Comparison of ENCODE assay signal across 9 mouse cellular contexts in the genomic region with DNA sequence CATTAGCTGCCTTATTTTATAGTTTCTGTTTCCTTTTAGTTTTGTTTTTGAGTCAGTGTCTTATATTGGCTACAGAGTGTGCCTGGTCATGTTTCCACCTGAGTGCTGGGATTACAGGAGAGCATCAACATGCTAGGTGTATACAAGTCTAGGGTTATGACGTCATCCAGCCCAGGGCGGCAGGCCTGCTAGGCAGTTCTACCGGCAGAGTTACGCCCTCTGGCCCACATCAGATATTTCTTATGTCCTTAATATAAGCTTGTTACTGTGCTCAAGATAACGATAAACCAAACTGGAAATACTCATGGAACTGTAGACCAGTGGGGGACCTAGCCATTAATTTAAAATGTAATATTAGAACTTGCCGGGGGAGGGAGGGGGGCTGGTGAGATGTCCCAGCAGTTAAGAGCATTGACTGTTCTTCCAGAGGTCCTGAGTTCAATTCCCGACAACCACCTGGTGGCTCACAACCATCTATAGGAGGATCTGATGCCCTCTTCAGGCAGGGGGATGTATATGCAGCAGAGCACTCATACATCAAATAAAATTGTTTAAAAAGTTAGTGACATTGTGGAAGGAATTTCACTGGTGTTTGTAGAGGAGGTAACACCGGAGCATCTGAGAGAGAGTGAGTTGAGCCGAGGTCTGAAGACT. TPM values are rescaled to one million over a fixed set of nuclear protein-coding genes. Genes with fewer than 3 reads are reported as not detected.
DNase-seq lines count a peak whose midpoint lies in the region; ATAC-seq and TF ChIP-seq lines count a peak whose summit lies in the region.
"Had no signal": no experiment of that assay in that cellular context is flagged by ENCODE, and none has a peak within 500 bp of the region (broad histone marks: within the 10 kb centered on the region; RNA-seq: fewer than 3 reads in every experiment).

No protein-coding gene starts in this region.

- 0 out of 2 replicates have a peak, but pooled peaks cover 3% of the 10 kb centered on the region for H3K4me1 ChIP-seq in kidney, postnatal 0 days (replicated peaks; ENCODE audit: insufficient read depth, low read length)
- peaks cover 21% of the 10 kb centered on the region for H3K4me1 ChIP-seq in hindbrain, embryonic 12.5 days
- peaks cover 24% of the 10 kb centered on the region for H3K4me1 ChIP-seq in midbrain, embryonic 10.5 days

- peak; percentile 16 for DNase-seq in kidney, postnatal 0 days (ENCODE audit: low spot score)
- DNase-seq in kidney, adult 18-20 months: no peak
- peak; percentile 70 for DNase-seq in c-Kit-negative CD71-positive TER-119-positive erythroid progenitor cells, embryonic 14.5 days (ENCODE audit: low read depth, low spot score)
- no peak for DNase-seq in midbrain, embryonic 10.5 days (ENCODE audit: low spot score)
- DNase-seq in thymus, postnatal 4 days: peak; percentile 52
- no peak for DNase-seq in adrenal gland, postnatal 4 days (ENCODE audit: low spot score in 2 of 2)
- DNase-seq in gastrocnemius, postnatal 10 days: no peak

- H3K9me3 ChIP-seq in kidney, postnatal 0 days (replicated peaks; ENCODE audit: low read length): no peaks in the 10 kb centered on the region
- no peaks in the 10 kb centered on the region for H3K9me3 ChIP-seq in hindbrain, embryonic 12.5 days (replicated peaks)
- no peaks in the 10 kb centered on the region for H3K9me3 ChIP-seq in midbrain, embryonic 10.5 days (replicated peaks)

- H3K27me3 ChIP-seq in kidney, postnatal 0 days (ENCODE audit: insufficient read depth, low read length): no peaks in the 10 kb centered on the region
- no peaks in the 10 kb centered on the region for H3K27me3 ChIP-seq in hindbrain, embryonic 12.5 days
- H3K27me3 ChIP-seq in midbrain, embryonic 10.5 days (ENCODE audit: low read depth, poor library complexity, severe bottlenecking): no peaks in the 10 kb centered on the region

- H3K27ac ChIP-seq in kidney, postnatal 0 days: no peak overlapping the region
- no peak overlapping the region for H3K27ac ChIP-seq in hindbrain, embryonic 12.5 days
- H3K27ac ChIP-seq in midbrain, embryonic 10.5 days (replicated peaks): peak overlapping the region; percentile 96

- peak overlapping the region; percentile 93 for H3K4me2 ChIP-seq in kidney, postnatal 0 days (ENCODE audit: low read length)
- peak overlapping the region; percentile 95 for H3K4me2 ChIP-seq in hindbrain, embryonic 12.5 days (replicated peaks)

- H3K36me3 ChIP-seq in kidney, postnatal 0 days (ENCODE audit: insufficient read depth, low read length): no peaks in the 10 kb centered on the region
- no peaks in the 10 kb centered on the region for H3K36me3 ChIP-seq in hindbrain, embryonic 12.5 days
- peaks cover 17% of the 10 kb centered on the region for H3K36me3 ChIP-seq in midbrain, embryonic 10.5 days

- no peak overlapping the region for H3K9ac ChIP-seq in kidney, postnatal 0 days (ENCODE audit: low read depth, low read length)
- no peak overlapping the region for H3K9ac ChIP-seq in hindbrain, embryonic 12.5 days

- peak; percentile 51 for TF ChIP-seq CTCF in kidney, postnatal 0 days (IDR thresholded peaks at IDR 0.05; ENCODE audit: low read depth)

- WGBS in kidney, postnatal 0 days: 50% methylated on average over 9 of the region's 9 CpGs
- 66% methylated on average over 9 of the region's 9 CpGs for WGBS in hindbrain, embryonic 12.5 days
- 70% methylated on average over 9 of the region's 9 CpGs for WGBS in midbrain, embryonic 10.5 days

- ATAC-seq in kidney, postnatal 0 days (replicated peaks; ENCODE audit: low FRiP score, low read depth): no peak
- ATAC-seq in hindbrain, embryonic 12.5 days (ENCODE audit: low FRiP score): 0 out of 2 replicates have a peak, but pooled peaks have one; percentile 26

- H3K4me3 ChIP-seq in kidney, postnatal 0 days (replicated peaks; ENCODE audit: low read depth, low read length): peak overlapping the region; percentile 66
- H3K4me3 ChIP-seq in hindbrain, embryonic 12.5 days: peak overlapping the region; percentile 65
- H3K4me3 ChIP-seq in midbrain, embryonic 10.5 days: peak overlapping the region; percentile 84

RNA-seq across cellular contexts. Expression of a gene that starts 1.3 kb away (rescaled TPM):
- polyA plus RNA-seq in kidney, postnatal 0 days (2015; fragmentation: Nextera tagmentation; extraction: Ambion mirVana): 3.1 and 4.2 TPM in 2 replicates
- polyA plus RNA-seq in hindbrain, embryonic 12.5 days (2016; fragmentation: Nextera tagmentation; extraction: Ambion mirVana): 10.0 and 11.2 TPM in 2 replicates
- polyA plus RNA-seq in midbrain, embryonic 10.5 days (2016; fragmentation: Nextera tagmentation; extraction: Ambion mirVana): 20.9 and 22.6 TPM in 2 replicates
- total RNA-seq in adrenal gland, postnatal 4 days (2021): 1 to 10 TPM; 4.7 to 5.0 TPM
- 1 to 10 TPM; 1.4 to 1.5 TPM for total RNA-seq in gastrocnemius, postnatal 10 days (2021)

RNA-seq across cellular contexts. Expression of a gene that starts 6.1 kb away (rescaled TPM):
- 0.32 and 0.38 TPM in 2 replicates for polyA plus RNA-seq in kidney, postnatal 0 days (2015; fragmentation: Nextera tagmentation; extraction: Ambion mirVana)
- 4.0 and 4.9 TPM in 2 replicates for polyA plus RNA-seq in hindbrain, embryonic 12.5 days (2016; fragmentation: Nextera tagmentation; extraction: Ambion mirVana)
- polyA plus RNA-seq in midbrain, embryonic 10.5 days (2016; fragmentation: Nextera tagmentation; extraction: Ambion mirVana): 0.31 and 0.91 TPM in 2 replicates
- total RNA-seq in adrenal gland, postnatal 4 days (2021): under 1 TPM; 0.17 to 0.45 TPM
- total RNA-seq in gastrocnemius, postnatal 10 days (2021): not detected
- total RNA-seq: hematopoietic stem cell, adult 5-6 weeks had no signal

Comparison
In these comparisons a context has a peak if more than half of its experiments do, and no peak if none do; other contexts are left out.
1. DNase-seq: peak in kidney, postnatal 0 days (single experiment), c-Kit-negative CD71-positive TER-119-positive erythroid progenitor cells, embryonic 14.5 days (single experiment) and thymus, postnatal 4 days (single experiment); none in kidney, adult 18-20 months (single experiment), midbrain, embryonic 10.5 days (single experiment), adrenal gland, postnatal 4 days (0 of 2) and gastrocnemius, postnatal 10 days (single experiment).
2. Peak in every context shown above with its lines, with median percentiles within 50 percentile points of each other: H3K4me3 ChIP-seq.